Mouse (Mus musculus): Measurements from ENCODE around the gene Cdh5.

DNA sequence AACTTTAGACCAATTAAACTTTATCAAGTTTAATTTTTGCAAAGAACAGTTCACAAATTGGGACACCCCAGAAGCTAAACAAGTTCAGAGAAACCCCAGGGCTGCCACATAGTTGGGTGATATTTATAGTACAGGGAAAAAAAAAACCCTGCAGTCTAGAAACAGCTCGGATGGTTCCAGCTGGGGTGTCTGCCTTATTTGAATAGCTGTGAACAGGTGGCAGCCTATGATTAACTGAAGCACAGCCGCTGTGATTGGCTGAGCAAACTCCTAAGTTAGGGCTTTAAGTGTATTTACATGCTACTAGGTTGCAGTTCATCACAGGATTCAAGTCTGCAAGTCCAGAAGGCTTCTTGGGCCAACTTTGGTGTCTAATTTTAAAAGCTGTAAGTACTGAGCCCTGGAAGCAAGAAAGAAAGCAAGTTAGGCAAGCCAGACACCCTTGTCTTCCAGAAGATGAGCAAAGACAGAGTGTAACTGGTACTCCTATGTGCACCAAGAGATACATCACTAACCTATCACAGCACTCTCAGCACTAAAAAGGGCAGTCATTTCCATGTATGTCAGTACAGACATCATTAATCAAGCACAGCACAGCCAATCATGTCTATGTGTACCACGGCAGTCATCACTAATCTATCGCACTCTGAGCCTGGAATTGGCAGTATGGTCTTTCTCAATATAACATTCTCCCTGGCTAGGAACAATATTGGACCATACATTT lies 25.9 kb downstream of the Cdh5 start:
- TF ChIP-seq TAL1 (IDR thresholded peaks at IDR 0.05; ENCODE audit: low read length) = no peak
- TF ChIP-seq GATA1 (IDR thresholded peaks at IDR 0.05; ENCODE audit: low read length) = no peak
